Mouse (Mus musculus) C2C12 (cell line): ENCODE measurements around the gene Cul7.

Experiments used
- CTCF ChIP-seq: IDR thresholded peaks from one replicate; pipeline ENCODE4 v1.5.1; 2011; ENCODE audit not compliant: control insufficient read depth, insufficient read depth, insufficient read length
- FOSL1 ChIP-seq: IDR thresholded peaks from one replicate; pipeline ENCODE4 v1.8.0; 2011; ENCODE audit warnings: mild to moderate bottlenecking, low read length; ENCODE audit not compliant: poor library complexity, insufficient read depth, severe bottlenecking
- MAX ChIP-seq: IDR thresholded peaks from one replicate; pipeline ENCODE4 v1.6.1; 2011; ENCODE audit warnings: mild to moderate bottlenecking, control low read depth
- USF1 ChIP-seq: IDR thresholded peaks from one replicate; pipeline ENCODE4 v1.6.1; 2011; ENCODE audit warnings: low read depth, mild to moderate bottlenecking, control low read depth, moderate library complexity

- TF ChIP-seq FOSL1, result no peak
- TF ChIP-seq USF1, result no peak
- TF ChIP-seq MAX, result no peak
- TF ChIP-seq CTCF, result no peak
Observed at GRCm38 (mm10) chr17:46644152-46644805, 5.9 kb upstream of the Cul7 start.
